Mouse (Mus musculus) forebrain, postnatal 0 days (tissue): ENCODE measurements around the gene Tmx2. TPM values are rescaled to one million over a fixed set of nuclear protein-coding genes. Genes with fewer than 3 reads are reported as not detected.
A peak's percentile ranks its signal among the peaks of the same experiment; 100 is the strongest.

Experiments
- ATAC-seq: fragments of 200-750 bp; cut with Nextera tagmentation; 2 replicates; pipeline ENCODE4 v1.8.0; 2017; ENCODE audit warnings: mild to moderate bottlenecking, moderate library complexity
- DNase-seq: peaks from one replicate; pipeline ENCODE4 v3.0.0-alpha.2; 2015
- H3K27ac ChIP-seq: fragments of 300-500 bp; sonication (generic); 2 replicates; pipeline ENCODE4 v1.5.1; 2014; ENCODE audit warnings: low read depth, mild to moderate bottlenecking, antibody characterized with exemption, low read length, moderate library complexity, mixed read lengths
- H3K27me3 ChIP-seq: fragments of 300-500 bp; sonication (generic); 2 replicates; pipeline ENCODE4 v1.6.1; 2014; ENCODE audit warnings: mild to moderate bottlenecking, low read length, mixed read lengths; ENCODE audit not compliant: insufficient read depth
- H3K36me3 ChIP-seq: fragments of 300-500 bp; sonication (generic); 2 replicates; pipeline ENCODE4 v1.6.1; 2014; ENCODE audit warnings: mild to moderate bottlenecking, moderate library complexity; ENCODE audit not compliant: insufficient read depth
- H3K4me1 ChIP-seq: fragments of 300-500 bp; sonication (generic); 2 replicates; pipeline ENCODE4 v1.6.1; 2014; ENCODE audit warnings: antibody characterized with exemption; ENCODE audit not compliant: insufficient read depth
- H3K4me2 ChIP-seq: fragments of 300-500 bp; sonication (generic); 2 replicates; pipeline ENCODE4 v1.6.1; 2014; ENCODE audit warnings: low read depth, mild to moderate bottlenecking, moderate library complexity
- H3K4me3 ChIP-seq: fragments of 300-500 bp; sonication (generic); 2 replicates; pipeline ENCODE4 v1.5.1; 2014; ENCODE audit warnings: low read depth, low read length, mixed read lengths
- H3K9ac ChIP-seq: fragments of 300-500 bp; sonication (generic); 2 replicates; pipeline ENCODE4 v1.6.1; 2014; ENCODE audit warnings: mild to moderate bottlenecking
- H3K9me3 ChIP-seq: fragments of 300-500 bp; sonication (generic); 2 replicates; pipeline ENCODE4 v1.6.1; 2016; ENCODE audit warnings: low read length
- CTCF ChIP-seq: sonication (generic); IDR thresholded peaks from 2 replicates; pipeline ENCODE4 v1.5.1; 2016; ENCODE audit warnings: antibody characterized with exemption, control low read depth, low read depth
- WGBS: fragments of 180-500 bp; shearing (Covaris S2); extraction: QIAGEN DNeasy Blood & Tissue Kit; methylation state at CpG from one replicate; pipeline ENCODE4 v1.1.7; 2014; 5-methylcytosine and 5-hydroxymethylcytosine counted together
- polyA plus RNA-seq: library from polyadenylated mRNA; unstranded; fragments of >200 nt; fragmentation: Nextera tagmentation; extraction: Ambion mirVana; gene quantifications from 2 replicates; pipeline ENCODE4 v1.2.1, GENCODE M21; 2015
- total RNA-seq: library from RNA; depleted of rRNA; stranded (reverse); fragments of >200 nt; gene quantifications from 2 replicates; pipeline ENCODE4 v1.2.3, GENCODE M21; 2014

The Tmx2 gene
- total and polyA plus RNA-seq, 2 experiments from 2014 or later: 130 to 248 TPM

GRCm38 (mm10) chr2:84669828-84670568, 8.9 kb downstream of the Tmx2 start:
- WGBS: 3% methylated on average over 36 of the region's 39 CpGs
- Histone ChIP-seq H3K4me3 (peak overlapping the region; percentile 79), H3K36me3 (peaks cover 29% of the 10 kb centered on the region), H3K4me1 (no peaks in the 10 kb centered on the region), H3K9me3 (no peaks in the 10 kb centered on the region), H3K4me2 (peak overlapping the region; percentile 78), H3K27me3 (no peaks in the 10 kb centered on the region), H3K27ac (peak overlapping the region; percentile 88), H3K9ac (peak overlapping the region; percentile 78)
- ATAC-seq (peak; percentile 70), DNase-seq (peak; percentile 14)
- no peak for TF ChIP-seq CTCF

- 0 out of 2 replicates have a peak, but pooled peaks cover 5% of the 10 kb centered on the region for H3K36me3 ChIP-seq
- no peaks in the 10 kb centered on the region for H3K27me3 ChIP-seq
- no peaks in the 10 kb centered on the region for H3K9me3 ChIP-seq
- no peak overlapping the region for H3K4me2 ChIP-seq
- no peak for ATAC-seq
- DNase-seq: no peak
- no peaks in the 10 kb centered on the region for H3K4me1 ChIP-seq
- no peak overlapping the region for H3K27ac ChIP-seq
- H3K9ac ChIP-seq: no peak overlapping the region
- TF ChIP-seq CTCF: no peak
- H3K4me3 ChIP-seq: no peak overlapping the region
- WGBS: 72% methylated on average over 12 of the region's 12 CpGs
These were observed 12.9 kb downstream of the Tmx2 start for GRCm38 (mm10) chr2:84666081-84666480.

GRCm38 (mm10) chr2:84662866-84663265, 16.1 kb downstream of the Tmx2 start:
- Histone ChIP-seq H3K36me3 (no peaks in the 10 kb centered on the region), H3K4me2 (no peak overlapping the region), H3K9ac (no peak overlapping the region), H3K27me3 (no peaks in the 10 kb centered on the region), H3K4me1 (no peaks in the 10 kb centered on the region), H3K9me3 (no peaks in the 10 kb centered on the region), H3K27ac (no peak overlapping the region), H3K4me3 (no peak overlapping the region)
- TF ChIP-seq CTCF: peak; percentile 49
- WGBS: 25% methylated on average over 2 of the region's 2 CpGs
- DNase-seq (peak; percentile 28), ATAC-seq (no peak; the same call in 1 of the 2 replicates)

DNA sequence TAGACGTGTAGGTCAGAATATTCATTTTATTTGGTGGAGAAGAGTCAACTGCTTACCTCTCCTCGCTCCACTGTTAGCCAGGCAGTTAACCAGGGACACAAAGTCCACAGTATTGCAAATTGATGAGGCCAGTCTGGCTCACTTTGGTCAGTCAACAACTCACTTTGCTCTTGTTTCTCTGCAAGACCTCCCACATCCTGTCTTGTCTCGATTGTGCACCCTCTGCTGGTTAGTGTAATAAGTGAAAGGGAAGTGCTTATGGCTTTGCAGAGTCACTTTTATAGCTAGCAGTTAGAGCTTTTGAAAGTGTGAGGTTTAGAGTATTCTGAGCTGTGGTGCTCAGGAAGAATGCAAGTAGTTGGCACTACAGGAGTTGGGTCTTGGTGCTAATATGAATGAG, 18.7 kb downstream of the Tmx2 start:
- no peak overlapping the region for H3K9ac ChIP-seq
- H3K27ac ChIP-seq: no peak overlapping the region
- no peak for ATAC-seq
- no peaks in the 10 kb centered on the region for H3K36me3 ChIP-seq
- no peak overlapping the region for H3K4me2 ChIP-seq
- TF ChIP-seq CTCF: peak; percentile 58
- no peak overlapping the region for H3K4me3 ChIP-seq
- no peaks in the 10 kb centered on the region for H3K9me3 ChIP-seq
- peak; percentile 23 for DNase-seq
- H3K4me1 ChIP-seq: no peaks in the 10 kb centered on the region
- no peaks in the 10 kb centered on the region for H3K27me3 ChIP-seq
- 72% methylated on average over 3 of the region's 3 CpGs for WGBS

DNA sequence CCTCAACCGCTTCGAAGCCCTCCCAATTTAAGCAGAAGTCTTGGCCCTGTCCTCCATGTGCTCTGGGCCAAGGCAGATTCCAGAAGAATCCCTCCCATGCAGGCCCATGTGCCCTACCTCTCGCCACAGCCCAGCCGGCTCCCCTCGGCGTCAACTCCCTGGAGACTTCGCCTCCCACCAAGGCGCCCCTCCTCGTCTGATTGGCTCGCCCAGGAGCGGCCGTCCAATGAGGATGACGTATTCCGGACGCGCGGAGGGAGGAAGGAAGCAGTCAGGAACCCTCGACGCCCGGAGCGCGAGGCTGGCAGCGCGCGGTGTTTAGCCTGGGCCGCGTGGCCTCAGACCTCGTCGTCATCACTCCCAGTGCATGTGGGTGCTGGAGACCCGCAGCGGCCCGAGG, 20.1 kb downstream of the Tmx2 start, which contains the start of gene Btbd18:
Gene Btbd18, plus strand, starts transcription at position 274 of the 400 bp plus-strand sequence.
- Histone ChIP-seq H3K36me3 (no peaks in the 10 kb centered on the region), H3K4me1 (no peaks in the 10 kb centered on the region), H3K27ac (no peak within 1 kb of the TSS), H3K4me3 (no peak within 1 kb of the TSS), H3K27me3 (no peaks in the 10 kb centered on the region), H3K9me3 (no peaks in the 10 kb centered on the region), H3K4me2 (no peak within 1 kb of the TSS), H3K9ac (no peak within 1 kb of the TSS)
- no peak for TF ChIP-seq CTCF
- DNase-seq (no peak), ATAC-seq (no peak)
- 96% methylated on average over 32 of the region's 32 CpGs for WGBS

DNA sequence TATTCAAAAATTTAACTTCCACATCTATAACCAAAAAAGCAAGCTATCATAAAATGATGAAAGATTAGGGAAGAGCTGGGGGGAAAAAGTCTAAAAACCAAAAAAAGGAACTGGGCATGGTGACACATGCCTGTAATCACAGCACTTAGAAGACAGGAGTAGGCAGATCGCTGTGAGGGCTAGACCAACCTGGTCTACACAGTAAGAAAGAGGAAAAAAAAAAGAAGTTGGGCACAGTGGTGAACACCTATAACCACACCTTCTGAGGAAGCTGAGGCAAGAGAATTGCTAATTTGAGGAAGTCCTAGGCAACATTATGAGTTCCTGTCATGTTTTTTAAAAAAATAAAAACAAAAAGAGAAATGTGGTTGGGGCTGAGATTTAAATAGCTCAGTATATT, 23.1 kb downstream of the Tmx2 start:
- no peak overlapping the region for H3K9ac ChIP-seq
- DNase-seq: no peak
- no peaks in the 10 kb centered on the region for H3K36me3 ChIP-seq
- no peak overlapping the region for H3K27ac ChIP-seq
- H3K4me2 ChIP-seq: no peak overlapping the region
- H3K27me3 ChIP-seq: no peaks in the 10 kb centered on the region
- TF ChIP-seq CTCF: no peak
- no peak for ATAC-seq
- no peaks in the 10 kb centered on the region for H3K4me1 ChIP-seq
- 59% methylated on average over 1 of the region's 1 CpGs for WGBS
- no peaks in the 10 kb centered on the region for H3K9me3 ChIP-seq
- no peak overlapping the region for H3K4me3 ChIP-seq

DNA sequence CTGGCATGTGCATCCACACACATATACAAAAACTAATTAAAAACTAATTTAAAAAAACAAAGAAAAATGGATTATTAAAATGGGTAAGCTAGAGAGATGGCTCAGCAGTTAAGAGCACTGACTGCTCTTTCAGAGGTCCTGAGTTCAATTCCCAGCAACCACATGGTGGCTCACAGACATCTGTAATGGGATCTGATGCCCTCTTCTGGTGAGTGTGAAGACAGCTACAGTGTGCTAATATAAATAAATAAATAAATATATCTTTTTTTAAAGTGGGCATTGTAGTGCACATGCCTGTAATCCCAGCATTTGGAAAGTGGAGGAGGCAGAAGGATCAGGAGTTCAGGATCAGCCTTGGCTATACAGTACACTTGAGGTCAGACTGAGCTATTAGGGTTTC, 25.6 kb downstream of the Tmx2 start:
- no peak overlapping the region for H3K9ac ChIP-seq
- no peaks in the 10 kb centered on the region for H3K36me3 ChIP-seq
- ATAC-seq: no peak
- H3K27ac ChIP-seq: no peak overlapping the region
- no peaks in the 10 kb centered on the region for H3K27me3 ChIP-seq
- no peaks in the 10 kb centered on the region for H3K4me1 ChIP-seq
- no peak overlapping the region for H3K4me3 ChIP-seq
- no peak overlapping the region for H3K4me2 ChIP-seq
- TF ChIP-seq CTCF: 0 out of 2 replicates have a peak, but pooled peaks have one; percentile 36
- H3K9me3 ChIP-seq: no peaks in the 10 kb centered on the region
- no peak for DNase-seq
